Mouse (Mus musculus) CD8-positive naive resting alpha-beta T cell, adult 2 months (primary cell): Measurements from ENCODE around the gene A830005F24Rik.
"Not testable (repeated sequence)": the region's sequence is repeated elsewhere in the genome, so short reads cannot be mapped to it uniquely, and the experiment has no call there.

Source experiments
- DNase-seq, 2 experiments: peaks; one replicate each; pipeline ENCODE4 v3.0.0; 2022; ENCODE audit warnings: low read depth in 2 of 2, low spot score in 2 of 2

A830005F24Rik gene

GRCm38 (mm10) chr13:48513003-48513929, at the start of gene A830005F24Rik, which contains the start of gene Zfp169:
A830005F24Rik (plus strand) TSS chr13:48513570.
Zfp169 (minus strand) TSS chr13:48513451.
- DNase-seq, result peak; percentile 84 to 90

GRCm38 (mm10) chr13:48464170-48464569, 49.2 kb upstream of the A830005F24Rik start:
- peak in 1 of 2 experiments; percentile 16 for DNase-seq

- DNase-seq, result no peak
Observed at GRCm38 (mm10) chr13:48466186-48466585, 47.2 kb upstream of the A830005F24Rik start.

- no peak for DNase-seq
Observed at GRCm38 (mm10) chr13:48468656-48469180, 44.7 kb upstream of the A830005F24Rik start.

- no peak for DNase-seq
Observed at GRCm38 (mm10) chr13:48483606-48484005, 29.8 kb upstream of the A830005F24Rik start.

GRCm38 (mm10) chr13:48490396-48491182, 22.8 kb upstream of the A830005F24Rik start:
- DNase-seq, result no peak

- no peak for DNase-seq
Observed at GRCm38 (mm10) chr13:48493183-48493582, 20.2 kb upstream of the A830005F24Rik start.

GRCm38 (mm10) chr13:48497693-48498221, 15.6 kb upstream of the A830005F24Rik start:
- DNase-seq, result peak; percentile 40 to 41

- DNase-seq, result no peak
Observed at GRCm38 (mm10) chr13:48498676-48499075, 14.7 kb upstream of the A830005F24Rik start.

GRCm38 (mm10) chr13:48502422-48502821, 10.9 kb upstream of the A830005F24Rik start:
- no peak for DNase-seq

- no peak for DNase-seq
Observed at GRCm38 (mm10) chr13:48508661-48509060, 4.7 kb upstream of the A830005F24Rik start.

GRCm38 (mm10) chr13:48515861-48516260, 2.5 kb downstream of the A830005F24Rik start:
- peak; percentile 13 to 30 for DNase-seq

- DNase-seq, result not testable (repeated sequence)
Observed at GRCm38 (mm10) chr13:48519122-48519521, 5.8 kb downstream of the A830005F24Rik start.

- DNase-seq, result no peak
Observed at GRCm38 (mm10) chr13:48525745-48526144, 12.4 kb downstream of the A830005F24Rik start.

- DNase-seq, result peak; percentile 47 to 68
Observed at GRCm38 (mm10) chr13:48528123-48528871, 14.9 kb downstream of the A830005F24Rik start.

GRCm38 (mm10) chr13:48529028-48529427, 15.7 kb downstream of the A830005F24Rik start:
- no peak for DNase-seq

GRCm38 (mm10) chr13:48530685-48531084, 17.3 kb downstream of the A830005F24Rik start:
- DNase-seq, result no peak

- DNase-seq, result no peak
Observed at GRCm38 (mm10) chr13:48531448-48531847, 18.1 kb downstream of the A830005F24Rik start.

GRCm38 (mm10) chr13:48533441-48533840, 20.1 kb downstream of the A830005F24Rik start:
- no peak for DNase-seq

- no peak for DNase-seq
Observed at GRCm38 (mm10) chr13:48540488-48540887, 27.1 kb downstream of the A830005F24Rik start.
